Mouse (Mus musculus): ENCODE data around the gene Sh2d3c.

DNA sequence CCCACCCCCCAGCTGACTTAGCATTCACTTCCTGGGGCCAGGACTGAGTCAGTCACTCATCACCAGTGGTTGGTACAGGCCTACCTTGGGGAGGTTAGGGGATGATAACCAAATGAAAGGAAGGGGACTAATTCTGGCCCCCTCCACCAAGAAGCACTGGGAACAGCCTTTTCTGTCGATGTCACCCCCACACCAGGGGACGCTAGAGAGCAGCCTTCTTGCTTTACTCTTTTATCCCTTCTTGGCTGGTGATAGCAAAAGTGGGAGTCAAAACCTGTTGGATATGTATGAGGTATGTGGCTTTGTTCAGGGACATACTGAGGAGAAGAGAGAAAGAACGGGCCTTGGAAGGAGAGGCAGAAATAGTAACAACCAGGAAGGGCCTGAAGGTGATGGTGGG is 42.5 kb downstream of the Sh2d3c start:
- TF ChIP-seq EP300 (IDR thresholded peaks at IDR 0.05; ENCODE audit: insufficient read depth, low read depth, low read length) (no peak), CTCF (IDR thresholded peaks at IDR 0.05) (peak; percentile 24; the same call in 1 of the 2 replicates), POLR2A (IDR thresholded peaks at IDR 0.05; ENCODE audit: insufficient read depth, low read depth, low read length) (no peak)
